Mouse (Mus musculus) heart, adult 18-20 months (tissue): ENCODE measurements around the gene Atp8a1. TPM values are rescaled to one million over a fixed set of nuclear protein-coding genes. Genes with fewer than 3 reads are reported as not detected.
A peak's percentile ranks its signal among the peaks of the same experiment; 100 is the strongest.

Experiments
- DNase-seq, 2 experiments: peaks; one replicate each; pipeline ENCODE4 v3.0.0; 2021 to 2022; ENCODE audit warnings: mixed read lengths in 1 of 2
- total RNA-seq, 2 experiments: library from RNA; stranded (reverse); gene quantifications; 2 replicates each; pipeline ENCODE4 v1.2.3; 2021

Atp8a1 gene
- total RNA-seq, 2 experiments from 2014 or later: 26.9 to 30.1 TPM

GRCm38 (mm10) chr5:67633138-67633782 lies 214.0 kb downstream of the Atp8a1 start:
- DNase-seq: no peak

DNA sequence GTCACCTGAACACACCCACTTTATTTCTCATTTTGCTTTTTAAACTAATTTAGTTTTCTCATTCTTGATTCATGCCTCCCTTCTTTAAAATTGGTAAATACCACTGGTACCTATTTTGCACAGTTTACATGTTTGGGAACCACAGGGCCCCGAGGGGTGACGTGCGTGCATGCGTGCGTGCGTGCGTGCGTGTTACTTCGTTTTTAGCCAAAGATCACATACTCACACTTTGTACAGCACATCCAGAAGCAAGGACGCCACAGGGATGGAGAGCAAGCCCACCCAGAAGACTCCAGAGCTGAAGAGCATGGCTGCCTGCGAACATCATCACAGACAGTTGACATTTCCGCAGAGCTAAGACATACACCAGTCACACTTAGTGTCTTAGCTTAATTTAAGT lies 216.0 kb downstream of the Atp8a1 start:
- DNase-seq: no peak

DNA sequence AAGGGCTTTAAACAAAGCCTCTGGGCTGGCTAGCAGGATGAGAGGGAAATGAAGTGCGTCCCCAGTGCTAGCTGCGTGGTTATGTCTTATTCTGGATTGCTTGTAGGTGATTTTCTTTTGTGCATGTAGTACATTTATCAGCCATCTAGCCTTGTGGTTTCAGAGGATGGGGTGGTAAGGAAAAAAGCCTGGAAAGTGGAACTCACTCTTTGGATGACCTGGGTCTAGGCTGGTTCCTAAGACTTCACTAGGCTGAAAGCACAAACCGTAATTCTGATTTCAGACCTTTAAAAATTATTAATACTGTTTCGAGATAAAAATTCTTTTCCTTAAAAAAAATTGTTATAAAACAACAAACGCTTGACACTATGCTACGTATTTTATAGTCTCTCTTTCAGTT lies 217.4 kb downstream of the Atp8a1 start:
- DNase-seq: no peak

DNA sequence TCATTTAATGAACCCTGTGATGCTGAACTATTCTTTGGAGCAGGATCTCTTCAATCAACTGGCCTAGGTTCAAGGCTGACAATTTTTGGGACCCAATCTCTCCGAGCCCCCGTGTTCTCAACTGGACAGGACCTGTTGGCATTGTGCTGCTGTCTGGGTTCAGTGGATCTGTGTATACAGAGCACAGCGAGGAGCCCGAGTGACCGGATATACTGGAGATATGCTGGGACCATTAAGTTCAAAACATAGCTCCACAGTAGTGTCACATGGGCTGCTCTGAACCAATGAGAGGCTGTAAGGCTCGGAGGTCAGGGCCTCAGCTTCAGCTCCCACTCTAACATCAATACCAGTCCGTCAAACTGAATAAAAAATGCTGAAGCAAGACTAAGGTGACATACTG lies 217.8 kb downstream of the Atp8a1 start:
- no peak for DNase-seq

DNA sequence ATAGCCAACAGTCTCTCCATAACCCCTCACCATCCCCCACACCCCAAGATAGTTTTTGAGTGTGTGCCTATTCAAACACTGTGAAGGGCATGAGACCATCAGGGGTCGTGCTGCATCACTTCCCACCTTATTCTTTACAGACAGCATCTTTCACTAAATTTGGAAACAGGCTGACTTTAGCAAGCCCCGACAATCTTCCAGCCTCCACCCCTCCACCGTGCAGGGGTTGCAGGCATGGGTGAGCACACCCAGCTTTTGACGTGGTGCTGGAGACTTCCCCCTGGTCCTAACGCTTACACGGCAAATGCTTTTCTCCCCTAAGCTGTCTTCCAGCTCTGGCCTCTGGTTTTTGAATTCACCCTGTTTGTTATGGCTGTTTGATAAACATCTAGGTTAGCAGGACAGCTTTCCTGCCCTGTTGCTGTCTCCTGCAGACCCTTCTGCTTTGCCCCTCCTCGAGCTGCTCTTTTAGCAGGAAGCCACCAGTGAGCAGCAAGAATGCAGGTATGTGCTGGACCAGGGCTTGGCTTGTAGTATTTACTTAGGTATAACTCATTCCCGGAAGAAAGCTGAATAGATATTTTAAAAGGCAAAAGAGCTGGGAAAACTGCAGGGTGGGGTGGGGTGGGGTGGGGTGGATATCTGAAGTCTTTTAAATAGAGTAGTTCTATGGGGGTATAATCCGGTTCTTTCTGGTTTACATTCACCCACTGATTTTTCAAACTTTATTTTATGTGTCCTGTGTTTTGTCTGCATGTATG lies 218.9 kb downstream of the Atp8a1 start:
- DNase-seq: no peak

- no peak for DNase-seq
These were observed 226.0 kb downstream of the Atp8a1 start for GRCm38 (mm10) chr5:67621230-67621629.

GRCm38 (mm10) chr5:67609520-67609837 lies 237.8 kb downstream of the Atp8a1 start:
- no peak for DNase-seq

- DNase-seq: no peak
These were observed 238.3 kb downstream of the Atp8a1 start for GRCm38 (mm10) chr5:67608674-67609519.

- DNase-seq: peak; percentile 39 to 53
These were observed 239.2 kb downstream of the Atp8a1 start, which contains the start of gene Shisa3 for GRCm38 (mm10) chr5:67607804-67608673. Gene Shisa3 (plus strand): TSS chr5:67607882.

GRCm38 (mm10) chr5:67606916-67607803 lies 240.1 kb downstream of the Atp8a1 start:
- DNase-seq: peak; percentile 6 to 62

DNA sequence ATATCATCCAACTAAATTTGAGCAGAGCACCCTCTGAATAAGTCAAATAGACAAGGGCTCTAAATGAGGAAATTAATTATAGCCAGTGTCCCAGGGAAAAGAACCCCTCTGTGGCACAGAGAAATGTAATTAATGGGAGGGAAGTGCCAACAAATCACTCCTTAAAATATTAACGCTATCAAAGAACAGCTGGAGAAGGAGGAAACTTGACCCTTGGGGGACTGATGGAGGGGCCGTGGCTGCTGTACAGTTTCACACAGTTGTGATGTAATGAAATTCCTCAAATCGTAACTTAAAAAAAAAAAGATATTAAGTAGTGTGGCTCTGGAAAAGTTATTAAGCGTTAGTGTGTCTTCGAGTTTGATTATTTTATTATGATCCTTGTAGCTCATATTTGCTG lies 241.3 kb downstream of the Atp8a1 start:
- no peak for DNase-seq

DNA sequence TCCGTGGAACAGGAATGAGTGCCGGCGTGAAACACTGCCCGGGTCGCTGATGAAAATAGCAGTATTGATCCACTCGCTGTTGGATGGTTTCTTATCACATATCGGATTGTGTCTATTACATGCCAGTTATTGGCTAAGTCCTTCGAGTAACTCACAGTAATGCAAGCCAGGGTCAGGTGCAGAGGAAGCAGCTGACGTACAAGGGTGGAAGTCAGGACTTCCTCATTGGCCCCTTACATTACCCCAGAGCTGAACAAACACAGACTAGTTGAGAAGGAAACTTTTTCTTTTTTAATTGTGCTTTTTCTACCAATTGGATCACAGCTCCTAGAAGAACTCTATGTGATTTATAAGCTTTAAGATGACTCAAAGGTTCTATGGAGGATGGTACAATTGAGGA lies 247.3 kb downstream of the Atp8a1 start:
- no peak for DNase-seq

- no peak for DNase-seq
These were observed 251.6 kb downstream of the Atp8a1 start for GRCm38 (mm10) chr5:67595629-67596028.

GRCm38 (mm10) chr5:67595070-67595469 lies 252.2 kb downstream of the Atp8a1 start:
- no peak for DNase-seq

- peak; percentile 4 to 19 for DNase-seq
These were observed 267.3 kb downstream of the Atp8a1 start for GRCm38 (mm10) chr5:67579725-67580633.

DNA sequence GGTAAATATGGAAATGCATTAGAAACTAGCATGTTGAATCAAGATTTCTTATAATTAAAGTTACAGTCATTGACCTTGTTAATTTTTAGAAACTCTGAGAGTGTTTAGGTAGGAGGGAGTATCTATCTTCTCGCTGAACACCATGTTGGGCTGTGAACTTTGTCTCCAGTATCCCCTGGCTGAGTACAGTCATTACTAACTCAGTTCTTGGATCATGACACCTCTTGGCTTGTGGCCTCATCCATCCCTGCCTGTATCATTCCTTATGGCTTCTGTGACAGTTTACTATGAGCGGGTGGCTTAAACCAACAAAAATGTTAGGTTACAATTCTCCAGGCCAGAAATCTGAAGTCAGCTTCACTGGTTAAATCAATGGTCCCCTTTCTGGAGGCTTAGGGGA lies 271.5 kb downstream of the Atp8a1 start:
- DNase-seq: no peak

GRCm38 (mm10) chr5:67574039-67574438 lies 273.2 kb downstream of the Atp8a1 start:
- DNase-seq: no peak

DNA sequence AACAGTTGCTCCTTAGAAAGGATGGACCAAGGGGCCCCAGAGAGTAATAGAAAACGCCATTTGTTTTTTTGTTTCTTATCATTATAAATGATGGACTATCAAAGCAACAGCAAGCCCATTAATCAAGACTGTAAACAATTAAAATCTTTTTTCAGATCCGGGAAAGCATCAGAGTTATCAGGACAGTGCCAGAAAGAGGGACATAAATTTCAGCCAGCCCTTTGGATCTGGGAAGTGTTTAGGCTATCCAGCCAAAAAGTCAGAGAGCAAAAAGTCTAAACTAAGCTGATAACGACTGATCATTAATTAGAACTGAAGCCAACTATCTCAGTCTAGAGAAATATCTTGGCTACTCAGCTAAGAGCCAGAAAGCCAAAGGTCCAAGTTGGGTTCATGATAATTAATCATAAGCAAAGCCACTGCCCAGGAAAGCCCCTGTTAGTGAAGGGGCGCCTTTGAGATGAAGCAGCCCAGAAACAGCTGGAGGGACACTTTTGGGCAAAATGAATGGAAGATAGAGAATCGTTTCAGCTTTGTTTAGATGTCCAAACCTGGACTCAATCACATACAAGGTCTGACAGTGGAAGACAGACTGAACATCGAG lies 274.6 kb downstream of the Atp8a1 start:
- DNase-seq: no peak
